Mouse (Mus musculus): ENCODE measurements around the gene Nbl1.

GRCm38 (mm10) chr4:139068287-139068686, 24.5 kb downstream of the Nbl1 start:
- TF ChIP-seq CTCF (IDR thresholded peaks at IDR 0.05; ENCODE audit: control insufficient read depth, insufficient read depth, insufficient replicate concordance, low read depth, low read length) (no peak), POLR2A (IDR thresholded peaks at IDR 0.05; ENCODE audit: control insufficient read depth, low read depth, low read length) (no peak)

Measured in testis, adult 2 months (tissue).